Mouse (Mus musculus) adrenal gland, postnatal 25 days (tissue): ENCODE data around the gene Tenm3. TPM values are rescaled to one million over a fixed set of nuclear protein-coding genes. Genes with fewer than 3 reads are reported as not detected.

Source experiments
- DNase-seq: peaks from one replicate; pipeline ENCODE4 v3.0.0; 2021; ENCODE audit warnings: mixed read lengths
- total RNA-seq: library from RNA; stranded (reverse); gene quantifications from 2 replicates; pipeline ENCODE4 v1.2.3, GENCODE M21; 2021

Gene Tenm3
- total RNA-seq, 1 experiment from 2014 or later, result 42.5 TPM

GRCm38 (mm10) chr8:48449625-48450024 lies 394.1 kb downstream of the Tenm3 start:
- no peak for DNase-seq

GRCm38 (mm10) chr8:48445690-48446089 lies 398.1 kb downstream of the Tenm3 start:
- DNase-seq, result no peak

GRCm38 (mm10) chr8:48439491-48439890 lies 404.3 kb downstream of the Tenm3 start:
- DNase-seq, result no peak

GRCm38 (mm10) chr8:48437523-48438207 lies 406.1 kb downstream of the Tenm3 start:
- no peak for DNase-seq

GRCm38 (mm10) chr8:48425101-48425500 lies 418.6 kb downstream of the Tenm3 start:
- no peak for DNase-seq

- DNase-seq, result no peak
These were observed 426.0 kb downstream of the Tenm3 start for GRCm38 (mm10) chr8:48417714-48418113.

GRCm38 (mm10) chr8:48410916-48411315 lies 432.8 kb downstream of the Tenm3 start:
- DNase-seq, result no peak

- DNase-seq, result no peak
These were observed 443.2 kb downstream of the Tenm3 start for GRCm38 (mm10) chr8:48400572-48400972.

- no peak for DNase-seq
These were observed 457.9 kb downstream of the Tenm3 start for GRCm38 (mm10) chr8:48385833-48386232.

- DNase-seq, result no peak
These were observed 463.7 kb downstream of the Tenm3 start for GRCm38 (mm10) chr8:48380035-48380434.

- DNase-seq, result no peak
These were observed 467.0 kb downstream of the Tenm3 start for GRCm38 (mm10) chr8:48376774-48377173.

GRCm38 (mm10) chr8:48375183-48375582 lies 468.6 kb downstream of the Tenm3 start:
- no peak for DNase-seq

- DNase-seq, result no peak
These were observed 470.3 kb downstream of the Tenm3 start for GRCm38 (mm10) chr8:48373404-48373803.

GRCm38 (mm10) chr8:48367164-48367563 lies 476.6 kb downstream of the Tenm3 start:
- DNase-seq, result no peak

- DNase-seq, result no peak
These were observed 486.9 kb downstream of the Tenm3 start for GRCm38 (mm10) chr8:48356849-48357248.

GRCm38 (mm10) chr8:48353458-48353857 lies 490.3 kb downstream of the Tenm3 start:
- no peak for DNase-seq

- no peak for DNase-seq
These were observed 494.9 kb downstream of the Tenm3 start for GRCm38 (mm10) chr8:48348901-48349300.

- peak; percentile 37 for DNase-seq
These were observed 495.4 kb downstream of the Tenm3 start for GRCm38 (mm10) chr8:48348386-48348785.

GRCm38 (mm10) chr8:48343067-48343420 lies 500.7 kb downstream of the Tenm3 start:
- no peak for DNase-seq

GRCm38 (mm10) chr8:48342321-48343066 lies 501.3 kb downstream of the Tenm3 start:
- DNase-seq, result no peak

- DNase-seq, result no peak
These were observed 502.1 kb downstream of the Tenm3 start for GRCm38 (mm10) chr8:48341692-48342091.

- DNase-seq, result no peak
These were observed 502.5 kb downstream of the Tenm3 start for GRCm38 (mm10) chr8:48341276-48341675.

- DNase-seq, result no peak
These were observed 521.0 kb downstream of the Tenm3 start for GRCm38 (mm10) chr8:48322655-48323265.
